Mouse (Mus musculus): ENCODE measurements around the gene Plekhm3. TPM values are rescaled to one million over a fixed set of nuclear protein-coding genes. Genes with fewer than 3 reads are reported as not detected.
"Not testable (repeated sequence)": the region's sequence is repeated elsewhere in the genome, so short reads cannot be mapped to it uniquely, and the experiment has no call there.

The Plekhm3 gene
- 8.0 and 10.4 TPM in 2 replicates for polyA plus RNA-seq (2016; fragmentation: Nextera tagmentation; extraction: Ambion mirVana)

DNA sequence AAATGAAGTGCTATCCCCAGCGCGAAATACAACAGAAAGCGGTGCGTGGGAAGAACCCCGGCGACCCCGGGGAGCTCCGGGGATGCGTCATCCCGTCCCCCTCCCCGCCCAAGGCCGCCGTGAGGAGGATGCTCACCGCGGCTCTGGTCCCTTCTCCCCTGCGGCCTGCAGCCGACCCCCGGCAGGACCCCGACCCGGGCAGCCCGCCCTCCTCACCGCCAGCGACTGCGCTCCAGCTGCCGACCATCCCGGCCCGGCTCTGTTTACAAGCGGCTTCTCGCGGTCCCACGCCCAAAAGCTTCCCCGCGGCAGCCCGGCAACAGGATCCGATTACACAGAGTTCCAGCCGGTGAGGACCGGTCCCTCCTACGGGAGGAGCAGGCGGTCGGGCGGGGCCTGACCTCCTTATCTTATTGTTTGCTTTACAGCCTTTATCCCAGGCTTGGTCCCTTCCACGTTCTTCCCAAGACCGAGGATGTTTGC, at the start of gene Plekhm3:
Gene Plekhm3 (minus strand): TSS at position 346 of the 483 bp plus-strand sequence.
- under 1% methylated on average over 43 of the region's 43 CpGs for WGBS
- peak within 1 kb of the TSS; percentile 93 for H3K27ac ChIP-seq

DNA sequence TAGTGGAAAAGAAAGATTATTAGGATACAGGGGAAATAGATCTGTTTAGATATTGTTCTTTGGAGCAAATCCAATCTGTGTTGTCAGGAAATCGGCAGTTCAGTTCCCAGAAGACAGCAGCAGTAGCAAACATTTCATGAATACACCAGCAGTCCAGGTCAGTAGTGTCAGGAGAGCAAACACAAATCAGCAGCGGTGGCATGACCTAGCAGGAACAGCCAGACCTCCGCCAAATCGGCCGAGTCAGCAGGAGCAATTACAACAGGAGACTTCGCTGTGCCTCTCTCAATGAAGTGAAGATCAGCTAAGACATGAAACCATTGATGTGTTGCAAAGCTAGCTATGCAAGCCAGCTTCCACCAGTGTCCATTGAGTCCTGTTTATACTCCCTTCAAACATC, 49.0 kb upstream of the Plekhm3 start:
- H3K27me3 ChIP-seq (ENCODE audit: low read depth, poor library complexity, severe bottlenecking): no peaks in the 10 kb centered on the region
- no peak overlapping the region for H3K27ac ChIP-seq
- no peak overlapping the region for H3K4me3 ChIP-seq
- H3K4me1 ChIP-seq: no peaks in the 10 kb centered on the region
- H3K9me3 ChIP-seq (replicated peaks): no peaks in the 10 kb centered on the region
- DNase-seq (ENCODE audit: low spot score): no peak
- H3K36me3 ChIP-seq: no peaks in the 10 kb centered on the region
- 89% methylated on average over 6 of the region's 6 CpGs for WGBS

More for the DNA sequence above, at the start of gene Plekhm3:
- peak within 1 kb of the TSS; percentile 90 for H3K4me3 ChIP-seq
- H3K4me1 ChIP-seq: no peaks in the 10 kb centered on the region
- DNase-seq (ENCODE audit: low spot score): peak; percentile 93
- H3K9me3 ChIP-seq (replicated peaks): no peaks in the 10 kb centered on the region
- no peaks in the 10 kb centered on the region for H3K27me3 ChIP-seq (ENCODE audit: low read depth, poor library complexity, severe bottlenecking)
- no peaks in the 10 kb centered on the region for H3K36me3 ChIP-seq

DNA sequence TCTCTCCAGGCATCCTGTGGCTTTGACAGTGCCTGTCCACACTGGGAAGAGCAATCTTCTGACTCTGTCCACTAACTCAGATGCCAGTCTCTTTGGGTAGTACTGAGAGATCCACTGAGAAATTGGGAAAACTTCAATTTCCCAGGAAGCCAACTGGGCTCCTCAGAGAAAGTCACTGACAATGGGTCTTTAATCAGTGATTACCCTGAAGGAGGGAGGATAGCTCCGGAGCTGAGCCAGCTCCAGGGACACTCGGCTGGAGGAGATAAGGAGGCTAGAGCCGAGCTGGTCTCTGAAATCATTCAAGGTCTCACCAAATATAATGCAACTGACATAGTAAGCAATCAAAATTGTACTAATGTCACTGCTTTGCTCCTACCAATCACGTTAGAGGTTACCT, 47.9 kb upstream of the Plekhm3 start:
- H3K36me3 ChIP-seq: no peaks in the 10 kb centered on the region
- H3K9me3 ChIP-seq (replicated peaks): no peaks in the 10 kb centered on the region
- H3K4me3 ChIP-seq: no peak overlapping the region
- 89% methylated on average over 4 of the region's 4 CpGs for WGBS
- no peak overlapping the region for H3K27ac ChIP-seq
- no peaks in the 10 kb centered on the region for H3K27me3 ChIP-seq (ENCODE audit: low read depth, poor library complexity, severe bottlenecking)
- DNase-seq (ENCODE audit: low spot score): no peak
- H3K4me1 ChIP-seq: no peaks in the 10 kb centered on the region

DNA sequence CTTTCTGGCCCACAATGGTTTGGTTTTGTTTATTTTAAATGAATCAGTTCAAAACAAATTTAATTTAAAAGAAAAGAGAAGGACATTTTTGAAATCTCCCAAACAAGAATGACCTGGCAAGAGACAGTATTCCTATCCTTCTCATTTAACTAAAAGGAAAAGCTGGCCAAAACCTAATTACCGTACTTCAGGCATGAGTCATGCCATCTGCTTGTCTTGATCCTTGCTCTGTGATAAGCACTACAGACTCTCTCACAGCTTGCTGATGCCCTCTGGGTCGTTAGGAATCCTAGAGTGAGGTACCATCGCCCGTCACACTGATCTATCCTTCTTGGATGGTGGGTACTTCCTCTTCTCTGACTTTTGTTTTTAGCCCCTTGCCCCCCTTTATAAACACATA, 36.6 kb upstream of the Plekhm3 start:
- no peaks in the 10 kb centered on the region for H3K36me3 ChIP-seq
- no peak overlapping the region for H3K4me3 ChIP-seq
- DNase-seq (ENCODE audit: low spot score): no peak
- WGBS: 80% methylated on average over 4 of the region's 4 CpGs
- no peak overlapping the region for H3K27ac ChIP-seq
- H3K9me3 ChIP-seq (replicated peaks): no peaks in the 10 kb centered on the region
- H3K27me3 ChIP-seq (ENCODE audit: low read depth, poor library complexity, severe bottlenecking): no peaks in the 10 kb centered on the region
- H3K4me1 ChIP-seq: no peaks in the 10 kb centered on the region

DNA sequence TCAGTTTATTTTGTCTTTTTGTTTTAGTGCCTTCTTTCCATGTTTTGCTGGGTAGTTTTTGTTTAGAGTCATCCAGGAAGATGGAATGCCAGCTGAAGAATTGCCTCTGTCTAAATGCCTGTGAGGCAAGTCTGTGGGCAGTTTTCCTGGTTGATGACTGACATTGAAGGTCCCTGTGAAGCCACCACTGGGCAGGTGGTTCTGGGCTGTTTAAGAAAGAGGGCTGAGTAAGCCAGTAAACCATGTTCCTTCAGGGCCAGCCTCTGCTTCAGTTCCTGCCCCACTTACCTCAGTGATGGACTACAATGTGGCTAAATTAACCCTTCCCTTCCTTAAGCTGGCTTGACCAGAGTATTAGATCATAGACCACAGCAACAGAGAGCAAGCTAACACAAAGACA, 31.6 kb upstream of the Plekhm3 start:
- Histone ChIP-seq H3K27me3 (ENCODE audit: low read depth, poor library complexity, severe bottlenecking) (no peaks in the 10 kb centered on the region), H3K4me3 (no peak overlapping the region), H3K36me3 (no peaks in the 10 kb centered on the region), H3K27ac (no peak overlapping the region), H3K9me3 (replicated peaks) (no peaks in the 10 kb centered on the region), H3K4me1 (no peaks in the 10 kb centered on the region)
- no peak for DNase-seq (ENCODE audit: low spot score)

DNA sequence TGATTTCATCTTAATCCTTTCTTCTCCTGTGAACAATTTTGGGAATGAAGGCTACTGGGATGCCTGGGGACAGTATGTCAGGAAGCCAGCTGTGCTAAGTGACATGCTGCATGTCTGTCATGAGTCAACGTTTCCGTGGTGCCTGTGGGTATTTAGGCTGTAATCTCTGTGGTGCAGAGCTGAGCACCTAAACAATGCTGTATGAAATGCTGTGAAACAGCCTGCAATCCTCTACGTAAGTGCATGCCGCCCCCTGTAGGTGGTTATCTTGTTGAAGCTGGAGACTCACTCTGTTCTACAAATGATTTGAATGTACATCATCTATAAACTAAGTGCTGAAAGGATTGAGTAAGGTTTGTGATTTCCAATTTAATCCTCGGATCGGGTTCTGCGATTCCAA, 29.5 kb upstream of the Plekhm3 start:
- 54% methylated on average over 7 of the region's 7 CpGs for WGBS

DNA sequence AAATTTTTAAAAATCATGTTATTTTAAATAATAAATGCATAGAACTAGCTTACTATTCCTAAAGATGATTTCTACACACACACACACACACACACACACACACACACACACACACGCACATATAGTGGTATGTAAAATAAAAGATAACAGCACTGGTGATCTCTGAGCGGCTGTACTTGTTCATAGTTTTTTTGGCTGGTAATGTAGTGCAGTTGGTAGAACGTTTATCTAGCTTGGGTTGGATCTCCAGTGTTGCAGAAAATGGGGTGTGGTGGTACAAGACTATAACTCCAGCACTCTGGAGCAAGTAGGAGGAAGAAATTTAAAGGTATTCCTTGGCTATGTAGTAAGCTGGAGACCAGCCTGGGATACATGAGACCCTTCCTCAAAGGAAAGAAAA, 26.6 kb upstream of the Plekhm3 start:
- Histone ChIP-seq H3K27ac (no peak overlapping the region), H3K27me3 (ENCODE audit: low read depth, poor library complexity, severe bottlenecking) (no peaks in the 10 kb centered on the region), H3K4me1 (no peaks in the 10 kb centered on the region; the same call in 1 of the 2 replicates), H3K36me3 (no peaks in the 10 kb centered on the region), H3K9me3 (replicated peaks) (no peaks in the 10 kb centered on the region), H3K4me3 (no peak overlapping the region)
- 78% methylated on average over 3 of the region's 3 CpGs for WGBS
- no peak for DNase-seq (ENCODE audit: low spot score)

More for the DNA sequence above, 29.5 kb upstream of the Plekhm3 start:
- no peaks in the 10 kb centered on the region for H3K27me3 ChIP-seq (ENCODE audit: low read depth, poor library complexity, severe bottlenecking)
- no peak overlapping the region for H3K27ac ChIP-seq
- H3K9me3 ChIP-seq (replicated peaks): no peaks in the 10 kb centered on the region
- no peaks in the 10 kb centered on the region for H3K36me3 ChIP-seq
- H3K4me1 ChIP-seq: no peaks in the 10 kb centered on the region
- DNase-seq (ENCODE audit: low spot score): peak; percentile 46
- no peak overlapping the region for H3K4me3 ChIP-seq

DNA sequence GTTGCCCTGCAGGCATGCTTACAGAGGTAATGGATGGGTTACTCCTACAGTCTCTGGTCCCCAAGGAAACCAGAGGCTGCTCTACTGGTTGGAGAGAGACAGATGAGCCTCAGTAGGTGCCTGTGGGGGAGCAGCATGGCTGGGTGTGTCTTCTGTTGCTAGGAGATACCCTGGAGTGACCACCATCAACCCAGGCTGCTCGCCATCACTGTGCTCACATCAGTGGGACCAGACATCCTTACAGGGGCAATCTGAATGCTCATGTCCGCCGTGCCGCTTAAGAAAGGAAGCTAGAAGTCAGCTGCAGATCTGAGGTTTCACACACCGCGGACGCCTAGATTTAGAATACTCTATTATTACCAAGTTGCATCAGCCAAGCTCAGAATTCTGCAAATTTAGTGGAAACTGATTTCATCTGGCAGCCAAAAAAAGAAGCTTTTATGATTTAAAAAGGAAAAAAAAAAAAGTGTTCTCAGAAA, 21.7 kb upstream of the Plekhm3 start:
- no peaks in the 10 kb centered on the region for H3K36me3 ChIP-seq
- no peak for DNase-seq (ENCODE audit: low spot score)
- peaks cover 14% of the 10 kb centered on the region for H3K4me1 ChIP-seq
- no peaks in the 10 kb centered on the region for H3K27me3 ChIP-seq (ENCODE audit: low read depth, poor library complexity, severe bottlenecking)
- WGBS: 86% methylated on average over 7 of the region's 7 CpGs
- no peak overlapping the region for H3K4me3 ChIP-seq
- H3K9me3 ChIP-seq (replicated peaks): no peaks in the 10 kb centered on the region
- H3K27ac ChIP-seq: no peak overlapping the region

DNA sequence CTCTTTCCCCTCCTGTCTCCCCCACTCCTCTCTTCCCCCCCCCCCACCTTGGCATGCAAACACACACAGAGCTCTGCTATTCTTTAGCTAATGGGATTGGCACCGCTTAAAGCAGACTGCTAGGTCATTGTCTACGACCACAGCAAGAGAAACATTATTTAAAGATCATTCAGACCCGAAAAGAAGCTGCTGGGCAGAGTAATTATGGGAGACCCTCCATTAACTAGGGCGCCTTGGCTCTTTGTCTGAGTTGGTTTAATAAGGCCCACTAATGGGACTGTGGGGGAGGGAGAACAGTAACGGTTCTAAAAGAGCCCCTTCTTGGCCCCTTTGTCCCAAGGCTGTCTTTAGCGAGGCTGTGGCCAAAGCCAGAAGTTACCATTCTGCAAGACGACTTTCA, 18.7 kb upstream of the Plekhm3 start:
- H3K27ac ChIP-seq: peak overlapping the region; percentile 57
- 46% methylated on average over 7 of the region's 7 CpGs for WGBS

DNA sequence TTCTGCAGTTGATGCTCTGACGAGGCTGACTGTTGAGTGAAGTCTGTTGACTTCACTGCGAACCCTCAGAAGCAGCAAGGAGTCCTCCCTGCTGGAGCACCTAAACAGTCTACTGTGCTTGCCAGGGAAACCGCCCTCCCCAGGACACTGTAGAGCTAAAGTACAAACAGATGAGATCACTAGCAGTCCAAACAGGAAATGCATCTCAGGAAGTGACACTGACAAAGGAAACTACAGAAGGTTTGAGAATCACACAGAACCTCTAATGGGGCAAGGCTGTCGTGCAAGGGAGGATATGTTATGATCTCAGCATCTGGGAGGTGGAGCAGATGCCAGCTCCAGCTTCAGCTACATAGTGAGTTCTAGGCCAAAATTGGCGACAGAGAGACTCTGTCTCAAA, 14.1 kb upstream of the Plekhm3 start:
- Histone ChIP-seq H3K27me3 (ENCODE audit: low read depth, poor library complexity, severe bottlenecking) (no peaks in the 10 kb centered on the region), H3K9me3 (replicated peaks) (no peaks in the 10 kb centered on the region), H3K36me3 (no peaks in the 10 kb centered on the region), H3K4me3 (no peak overlapping the region), H3K27ac (no peak overlapping the region), H3K4me1 (peaks cover 9% of the 10 kb centered on the region)
- WGBS: 80% methylated on average over 5 of the region's 5 CpGs
- no peak for DNase-seq (ENCODE audit: low spot score)

More for the DNA sequence above, 18.7 kb upstream of the Plekhm3 start:
- H3K27me3 ChIP-seq (ENCODE audit: low read depth, poor library complexity, severe bottlenecking): no peaks in the 10 kb centered on the region
- H3K4me3 ChIP-seq: no peak overlapping the region
- DNase-seq (ENCODE audit: low spot score): no peak
- peaks cover 14% of the 10 kb centered on the region for H3K4me1 ChIP-seq
- no peaks in the 10 kb centered on the region for H3K36me3 ChIP-seq
- no peaks in the 10 kb centered on the region for H3K9me3 ChIP-seq (replicated peaks)

DNA sequence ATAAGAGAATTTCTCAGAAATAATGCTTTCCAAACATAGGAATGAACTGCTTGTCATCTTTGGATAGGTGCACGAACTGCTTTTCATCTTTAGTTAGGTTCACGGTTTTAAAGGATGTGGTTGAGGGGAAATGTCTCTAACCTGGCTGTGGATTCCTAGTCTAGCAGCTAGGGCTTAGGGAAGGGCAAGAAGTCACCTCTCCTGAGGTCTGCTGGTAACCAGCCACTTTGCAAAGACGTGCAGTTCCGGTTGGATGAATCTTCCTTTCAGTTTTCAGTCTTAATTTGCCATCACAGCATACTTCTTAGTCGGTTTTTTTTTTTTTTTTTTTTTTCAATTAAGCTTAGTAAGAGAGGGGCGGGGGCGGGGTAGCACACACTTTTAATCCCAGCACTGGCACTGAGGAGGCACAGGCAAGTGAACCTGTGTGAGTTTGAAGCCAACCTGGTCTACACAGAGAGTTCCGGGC, 431 bp upstream of the Plekhm3 start:
- Histone ChIP-seq H3K4me3 (peak overlapping the region; percentile 90), H3K27ac (peak overlapping the region; percentile 93), H3K4me1 (no peaks in the 10 kb centered on the region), H3K36me3 (no peaks in the 10 kb centered on the region), H3K9me3 (replicated peaks) (no peaks in the 10 kb centered on the region), H3K27me3 (ENCODE audit: low read depth, poor library complexity, severe bottlenecking) (no peaks in the 10 kb centered on the region)
- WGBS: 64% methylated on average over 8 of the region's 8 CpGs
- no peak for DNase-seq (ENCODE audit: low spot score)

DNA sequence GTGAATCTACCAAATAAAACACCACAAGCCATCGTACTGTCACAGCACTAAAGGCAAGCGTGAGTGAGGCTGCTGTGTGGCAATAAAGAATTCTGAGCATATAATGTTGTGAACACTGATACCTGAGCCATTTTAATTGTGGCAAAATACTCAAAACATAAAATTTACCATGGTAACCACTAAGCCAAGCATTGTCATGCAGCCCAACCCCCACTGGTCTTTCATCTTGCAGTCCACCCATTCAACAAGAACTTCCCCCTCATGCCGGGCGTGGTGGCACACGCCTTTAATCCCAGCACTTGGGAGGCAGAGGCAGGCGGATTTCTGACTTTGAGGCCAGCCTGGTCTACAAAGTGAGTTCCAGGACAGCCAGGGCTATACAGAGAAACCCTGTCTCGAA, 1.8 kb downstream of the Plekhm3 start:
- H3K27me3 ChIP-seq (ENCODE audit: low read depth, poor library complexity, severe bottlenecking); H3K27ac ChIP-seq; H3K36me3 ChIP-seq; H3K4me1 ChIP-seq; H3K4me3 ChIP-seq; DNase-seq (ENCODE audit: low spot score); H3K9me3 ChIP-seq (replicated peaks): not testable (repeated sequence)
- WGBS: 92% methylated on average over 7 of the region's 7 CpGs

DNA sequence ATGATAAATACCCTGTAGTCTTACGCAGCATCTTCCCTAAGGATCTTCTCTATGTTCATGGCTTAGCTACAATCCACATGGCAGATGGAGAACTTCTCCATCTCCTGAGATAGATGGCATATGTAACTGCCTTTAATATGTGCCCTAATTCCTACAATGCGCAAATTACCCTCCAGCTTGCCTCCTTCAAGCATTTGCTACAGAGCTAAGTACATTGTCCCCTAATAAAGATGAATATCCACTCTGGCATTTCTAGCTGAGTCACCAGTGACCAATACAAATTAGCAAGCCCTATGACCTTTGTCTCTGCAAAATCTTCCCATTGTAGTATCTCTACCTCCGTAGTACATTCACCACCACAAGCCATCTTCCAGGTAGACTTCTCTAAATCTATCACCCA, 6.4 kb downstream of the Plekhm3 start:
- Histone ChIP-seq H3K36me3 (no peaks in the 10 kb centered on the region), H3K9me3 (replicated peaks) (no peaks in the 10 kb centered on the region), H3K27me3 (ENCODE audit: low read depth, poor library complexity, severe bottlenecking) (no peaks in the 10 kb centered on the region), H3K4me1 (no peaks in the 10 kb centered on the region), H3K27ac (no peak overlapping the region), H3K4me3 (no peak overlapping the region)
- DNase-seq (ENCODE audit: low spot score): no peak
- 95% methylated on average over 3 of the region's 3 CpGs for WGBS

DNA sequence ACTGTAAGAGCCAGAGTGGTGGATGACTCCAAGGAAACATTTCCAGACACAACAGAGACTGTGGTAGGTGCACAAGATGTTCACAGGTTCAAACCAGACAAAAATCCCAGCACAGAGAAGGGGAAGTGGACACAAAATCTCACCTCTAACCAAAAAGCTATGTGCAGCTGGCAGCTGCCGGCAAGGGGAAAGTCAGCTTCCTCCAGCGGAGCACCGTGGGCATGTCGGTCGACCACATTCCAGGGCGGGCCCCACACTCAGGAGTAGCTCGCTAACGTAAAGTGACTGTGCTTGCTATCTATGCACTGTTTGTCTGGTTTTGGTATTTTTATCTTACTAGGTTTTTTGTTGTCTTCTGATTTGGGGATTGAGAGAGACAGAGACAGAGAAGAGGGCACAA, 7.2 kb downstream of the Plekhm3 start:
- Histone ChIP-seq H3K27me3 (ENCODE audit: low read depth, poor library complexity, severe bottlenecking) (no peaks in the 10 kb centered on the region), H3K4me1 (no peaks in the 10 kb centered on the region), H3K36me3 (no peaks in the 10 kb centered on the region), H3K27ac (no peak overlapping the region), H3K9me3 (replicated peaks) (no peaks in the 10 kb centered on the region), H3K4me3 (no peak overlapping the region)
- no peak for DNase-seq (ENCODE audit: low spot score)
- 92% methylated on average over 8 of the region's 8 CpGs for WGBS

All from limb, embryonic 10.5 days (tissue).